ENCODE assay signal across 32 mouse cellular contexts in the genomic region with DNA sequence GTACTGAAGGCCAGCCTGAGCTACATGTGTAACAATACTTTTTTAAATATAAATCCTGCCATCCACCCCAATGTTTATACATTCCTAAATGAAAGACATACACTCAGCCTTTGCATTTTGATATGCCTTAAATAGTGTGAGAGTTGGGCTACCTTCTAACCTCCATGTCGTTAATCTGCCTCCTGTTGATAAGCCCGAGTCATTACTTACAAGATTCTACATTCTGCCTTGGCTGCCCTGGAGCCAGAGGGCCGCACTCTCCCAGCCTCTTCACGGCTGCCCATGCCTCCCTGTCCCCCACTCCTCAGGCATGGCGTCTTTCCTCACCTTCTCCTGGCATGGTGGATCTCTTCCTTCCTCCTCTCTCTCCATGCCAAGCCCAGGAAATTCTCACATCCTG. TPM values are rescaled to one million over a fixed set of nuclear protein-coding genes. Genes with fewer than 3 reads are reported as not detected.
DNase-seq lines count a peak whose midpoint lies in the region; ATAC-seq lines count a peak whose summit lies in the region.
"Had no signal": no experiment of that assay in that cellular context is flagged by ENCODE, and none has a peak within 500 bp of the region (broad histone marks: within the 10 kb centered on the region; RNA-seq: fewer than 3 reads in every experiment).

No protein-coding gene starts in this region.

- no peak overlapping the region for H3K9ac ChIP-seq in liver, embryonic 11.5 days (ENCODE audit: low read depth, low read length)
- H3K9ac ChIP-seq: embryonic facial prominence, embryonic 13.5 days; heart, embryonic 15.5 days; hindbrain, embryonic 13.5 days; kidney, embryonic 15.5 days; limb, embryonic 15.5 days; lung, embryonic 14.5 days; midbrain, embryonic 13.5 days had no signal

- peak; percentile 59; the same call in 1 of the 2 replicates for ATAC-seq in liver, embryonic 11.5 days (replicated peaks; ENCODE audit: low FRiP score)
- ATAC-seq: forebrain, embryonic 16.5 days; inflammation-experienced regulatory T-cells, adult 6 months; midbrain, embryonic 13.5 days; Patski had no signal

- peak; percentile 86 for DNase-seq in heart, adult 11 months
- no peak for DNase-seq in heart, adult 9 months (ENCODE audit: low spot score in 2 of 2)
- DNase-seq in liver, embryonic 11.5 days (ENCODE audit: low spot score): no peak
- DNase-seq in liver: no peak
- DNase-seq in lung, postnatal 4 days: peak; percentile 14 to 24
- no peak for DNase-seq in lung, postnatal 14 days
- no peak for DNase-seq in gastrocnemius, postnatal 25 days
- DNase-seq: adrenal gland, postnatal 10 days; cerebellum, adult 11 months; cerebellum, adult 9-10 months; cerebellum, postnatal 36 days; heart, postnatal 36 days; kidney, adult 11 months; layer of hippocampus, postnatal 36 days; lung, embryonic 14.5 days; retina, postnatal 1 day; right cerebral cortex, postnatal 14 days; thymus, postnatal 4 days had no signal

- peaks cover 11% of the 10 kb centered on the region for H3K36me3 ChIP-seq in liver, embryonic 11.5 days (ENCODE audit: control insufficient read depth, insufficient read depth, low read length)
- H3K36me3 ChIP-seq: midbrain, embryonic 13.5 days had no signal

- H3K9me3 ChIP-seq in liver, embryonic 11.5 days (ENCODE audit: control insufficient read depth, low read length): no peaks in the 10 kb centered on the region
- H3K9me3 ChIP-seq: G1E; heart, embryonic 10.5 days; heart, embryonic 15.5 days; hindbrain, embryonic 13.5 days; kidney, embryonic 15.5 days; limb, embryonic 10.5 days; limb, embryonic 15.5 days; megakaryocyte, embryonic 14.5 days; midbrain, embryonic 13.5 days had no signal

- H3K4me2 ChIP-seq in liver, embryonic 11.5 days: 0 out of 2 replicates have a peak overlapping the region, but pooled peaks have one; percentile 4
- H3K4me2 ChIP-seq: embryonic facial prominence, embryonic 13.5 days; heart, embryonic 15.5 days; hindbrain, embryonic 13.5 days; kidney, embryonic 15.5 days; limb, embryonic 15.5 days; lung, embryonic 14.5 days; midbrain, embryonic 13.5 days had no signal

- WGBS in liver, embryonic 11.5 days: 45% methylated on average over 5 of the region's 5 CpGs

- no peak overlapping the region for H3K4me3 ChIP-seq in liver, embryonic 11.5 days (ENCODE audit: low read depth, low read length)
- H3K4me3 ChIP-seq: embryonic facial prominence, embryonic 13.5 days; erythroblast, embryonic 14.5 days; heart, embryonic 10.5 days; heart, embryonic 15.5 days; hindbrain, embryonic 13.5 days; kidney, embryonic 15.5 days; limb, embryonic 10.5 days; limb, embryonic 15.5 days; megakaryocyte, embryonic 14.5 days; midbrain, embryonic 13.5 days had no signal

- H3K27ac ChIP-seq in liver, embryonic 11.5 days (ENCODE audit: low read depth, low read length): peak overlapping the region; percentile 57; the same call in 1 of the 2 replicates
- H3K27ac ChIP-seq: embryonic facial prominence, embryonic 13.5 days; heart, embryonic 10.5 days; heart, embryonic 15.5 days; hindbrain, embryonic 13.5 days; kidney, embryonic 15.5 days; limb, embryonic 10.5 days; limb, embryonic 15.5 days; midbrain, embryonic 13.5 days had no signal

- no peaks in the 10 kb centered on the region for H3K27me3 ChIP-seq in liver, embryonic 11.5 days (replicated peaks; ENCODE audit: control insufficient read depth, insufficient read depth, low read length)
- H3K27me3 ChIP-seq: embryonic facial prominence, embryonic 13.5 days; heart, embryonic 15.5 days; hindbrain, embryonic 13.5 days; kidney, embryonic 15.5 days; limb, embryonic 15.5 days; megakaryocyte, embryonic 14.5 days; midbrain, embryonic 13.5 days; Patski had no signal

- H3K4me1 ChIP-seq in liver, embryonic 11.5 days (replicated peaks; ENCODE audit: control insufficient read depth, insufficient read depth, low read length): peaks cover 18% of the 10 kb centered on the region
- H3K4me1 ChIP-seq: embryonic facial prominence, embryonic 13.5 days; heart, embryonic 10.5 days; kidney, embryonic 15.5 days; limb, embryonic 10.5 days; limb, embryonic 15.5 days; midbrain, embryonic 13.5 days had no signal

RNA-seq across cellular contexts. Expression of a gene that starts 55.9 kb away (rescaled TPM):
- 55.7 and 75.0 TPM in 2 replicates for polyA plus RNA-seq in liver, embryonic 11.5 days (2014; fragmentation: Nextera tagmentation; extraction: Ambion mirVana)
- 10 to 100 TPM; 32.5 to 34.9 TPM for total RNA-seq in gastrocnemius, postnatal 25 days (2021)

RNA-seq across cellular contexts. Expression of a gene that starts 56.0 kb away (rescaled TPM):
- 253 and 276 TPM in 2 replicates for polyA plus RNA-seq in liver, embryonic 11.5 days (2014; fragmentation: Nextera tagmentation; extraction: Ambion mirVana)
- total RNA-seq in gastrocnemius, postnatal 25 days (2021): 100 to 1,000 TPM in 1 of 2 experiments, 10 to 100 TPM in 1; 96.4 to 109 TPM

Comparison
In these comparisons a context has a peak if more than half of its experiments do, and no peak if none do; other contexts are left out.
1. DNase-seq: peak in heart, adult 11 months (single experiment) and lung, postnatal 4 days (2 of 2); none in heart, adult 9 months (0 of 2), liver, embryonic 11.5 days (single experiment), liver (single experiment), lung, postnatal 14 days (single experiment) and gastrocnemius, postnatal 25 days (single experiment).